Mouse (Mus musculus) stomach, postnatal 0 days (tissue): ENCODE measurements around the gene Trim28.

ENCODE experiments used
- CTCF ChIP-seq: IDR thresholded peaks from 2 replicates; pipeline ENCODE4 v1.5.1; 2016; ENCODE audit warnings: antibody characterized with exemption, low read depth, mild to moderate bottlenecking, moderate library complexity
- EP300 ChIP-seq: optimal IDR thresholded peaks from 2 replicates; pipeline ENCODE3; 2016; ENCODE audit warnings: antibody characterized with exemption

GRCm38 (mm10) chr7:12998851-12999250 is at the start of gene Trim28:
- TF ChIP-seq CTCF, result no peak
- no peak for TF ChIP-seq EP300
